Mouse (Mus musculus) embryonic facial prominence, embryonic 12.5 days (tissue): ENCODE data around the gene Ftsj3. TPM values are rescaled to one million over a fixed set of nuclear protein-coding genes. Genes with fewer than 3 reads are reported as not detected.
"Not testable (repeated sequence)": the region's sequence is repeated elsewhere in the genome, so short reads cannot be mapped to it uniquely, and the experiment has no call there.

Source experiments
- ATAC-seq: fragments of 200-750 bp; cut with Nextera tagmentation; 2 replicates; pipeline ENCODE4 v1.8.0; 2017; ENCODE audit not compliant: insufficient number of reproducible peaks, insufficient read depth, low FRiP score, low TSS enrichment
- H3K27ac ChIP-seq: fragments of 300-500 bp; sonication (generic); 2 replicates; pipeline ENCODE4 v1.5.1; 2016; ENCODE audit warnings: mild to moderate bottlenecking
- H3K27me3 ChIP-seq: fragments of 300-500 bp; sonication (generic); 2 replicates; pipeline ENCODE4 v1.6.1; 2016; ENCODE audit warnings: mild to moderate bottlenecking, moderate library complexity
- H3K36me3 ChIP-seq: fragments of 300-500 bp; sonication (generic); 2 replicates; pipeline ENCODE4 v1.6.1; 2016; ENCODE audit warnings: mild to moderate bottlenecking
- H3K4me1 ChIP-seq: fragments of 300-500 bp; sonication (generic); 2 replicates; pipeline ENCODE4 v1.6.1; 2016
- H3K4me2 ChIP-seq: fragments of 300-500 bp; sonication (generic); replicated peaks from 2 replicates; pipeline ENCODE4 v1.6.1; 2016; ENCODE audit warnings: mild to moderate bottlenecking, moderate library complexity
- H3K4me3 ChIP-seq: fragments of 300-500 bp; sonication (generic); 2 replicates; pipeline ENCODE4 v1.5.1; 2016; ENCODE audit warnings: mild to moderate bottlenecking
- H3K9ac ChIP-seq: fragments of 300-500 bp; sonication (generic); 2 replicates; pipeline ENCODE4 v1.6.1; 2016; ENCODE audit warnings: mild to moderate bottlenecking, moderate library complexity
- H3K9me3 ChIP-seq: fragments of 300-500 bp; sonication (generic); 2 replicates; pipeline ENCODE4 v1.6.1; 2016; ENCODE audit warnings: mild to moderate bottlenecking, moderate library complexity
- WGBS: fragments of 180-500 bp; shearing (Covaris S2); methylation state at CpG from one replicate; pipeline ENCODE4 v1.1.7; 2016; 5-methylcytosine and 5-hydroxymethylcytosine counted together
- polyA plus RNA-seq: library from polyadenylated mRNA; unstranded; fragments of >200 nt; fragmentation: Nextera tagmentation; extraction: Ambion mirVana; gene quantifications from 2 replicates; pipeline ENCODE4 v1.2.1, GENCODE M21; 2016

The Ftsj3 gene
- polyA plus RNA-seq, 1 experiment from 2014 or later: 67.0 TPM

- H3K36me3 ChIP-seq: peaks cover 11% of the 10 kb centered on the region
- no peak overlapping the region for H3K4me2 ChIP-seq
- no peak overlapping the region for H3K27ac ChIP-seq
- no peaks in the 10 kb centered on the region for H3K27me3 ChIP-seq
- ATAC-seq: no peak
- no peak overlapping the region for H3K9ac ChIP-seq
- H3K4me3 ChIP-seq: no peak overlapping the region
- WGBS: 89% methylated on average over 3 of the region's 3 CpGs
- H3K4me1 ChIP-seq: peaks cover 12% of the 10 kb centered on the region
- no peaks in the 10 kb centered on the region for H3K9me3 ChIP-seq
Measured at GRCm38 (mm10) chr11:106220603-106221002, 35.3 kb downstream of the Ftsj3 start.

DNA sequence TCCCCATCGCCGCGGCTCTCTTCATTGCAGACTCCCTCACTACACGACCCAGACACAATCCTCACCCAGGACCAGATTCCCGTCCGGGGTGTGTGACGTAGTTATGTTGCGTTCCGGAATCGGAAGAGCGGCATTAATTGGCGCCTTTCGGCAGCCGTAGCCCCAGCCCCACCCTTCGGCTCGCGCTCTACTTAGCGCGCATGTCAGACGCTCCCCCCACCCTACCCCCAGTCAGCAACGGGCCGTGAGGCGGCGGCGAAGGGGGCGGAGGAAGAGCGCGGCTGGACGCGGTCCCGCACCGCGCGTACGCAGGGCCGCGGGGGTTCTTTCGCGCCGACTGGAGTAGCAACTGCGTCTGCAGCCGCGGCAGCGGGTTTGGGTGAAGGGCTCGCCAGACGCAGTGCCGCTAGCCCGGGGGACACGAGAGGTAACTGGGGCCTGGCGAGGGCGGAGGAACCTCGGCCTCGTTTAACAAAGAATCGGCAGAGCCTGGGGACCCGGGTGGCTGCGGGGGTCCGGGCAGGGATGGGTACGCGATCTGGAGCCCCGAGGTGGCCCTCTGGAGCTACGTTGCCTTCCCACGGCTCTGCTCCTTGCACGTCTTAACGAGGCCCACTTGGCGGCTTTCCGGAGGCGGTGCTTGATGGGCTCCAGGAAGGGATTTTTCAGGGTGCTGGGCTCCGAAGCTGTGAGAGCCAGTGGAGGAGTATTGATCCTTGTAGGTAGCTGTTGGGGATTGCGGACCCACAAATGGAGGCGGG, 39.0 kb downstream of the Ftsj3 start, which contains the start of gene Ddx42:
Ddx42 (plus strand) TSS at position 197 of the 761 bp plus-strand sequence.
- peak within 1 kb of the TSS; percentile 95 for H3K27ac ChIP-seq
- peak within 1 kb of the TSS; percentile 75 for H3K4me2 ChIP-seq
- no peaks in the 10 kb centered on the region for H3K9me3 ChIP-seq
- H3K4me1 ChIP-seq: peaks cover 22% of the 10 kb centered on the region
- H3K9ac ChIP-seq: peak within 1 kb of the TSS; percentile 89
- no peaks in the 10 kb centered on the region for H3K27me3 ChIP-seq
- H3K36me3 ChIP-seq: peaks cover 16% of the 10 kb centered on the region; the same call in 1 of the 2 replicates
- WGBS: under 1% methylated on average over 70 of the region's 70 CpGs
- peak within 1 kb of the TSS; percentile 85 for H3K4me3 ChIP-seq
- peak; percentile 91 for ATAC-seq

GRCm38 (mm10) chr11:106215927-106216729, 39.8 kb downstream of the Ftsj3 start, which contains the start of gene Ccdc47:
Ccdc47 (minus strand) TSS chr11:106216344.
- Histone ChIP-seq H3K36me3 (peaks cover 24% of the 10 kb centered on the region), H3K9me3 (no peaks in the 10 kb centered on the region), H3K4me3 (peak within 1 kb of the TSS; percentile 85), H3K9ac (peak within 1 kb of the TSS; percentile 89), H3K4me1 (peaks cover 22% of the 10 kb centered on the region), H3K4me2 (peak within 1 kb of the TSS; percentile 75), H3K27ac (peak within 1 kb of the TSS; percentile 95), H3K27me3 (no peaks in the 10 kb centered on the region)
- ATAC-seq: peak; percentile 99
- under 1% methylated on average over 46 of the region's 46 CpGs for WGBS

- Histone ChIP-seq H3K4me1 (peaks cover 22% of the 10 kb centered on the region), H3K9ac (peak overlapping the region; percentile 89), H3K9me3 (no peaks in the 10 kb centered on the region), H3K36me3 (peaks cover 28% of the 10 kb centered on the region), H3K4me3 (peak overlapping the region; percentile 85), H3K27me3 (no peaks in the 10 kb centered on the region), H3K27ac (no peak overlapping the region), H3K4me2 (peak overlapping the region; percentile 75)
- WGBS: 34% methylated on average over 7 of the region's 7 CpGs
- ATAC-seq: no peak
Measured at GRCm38 (mm10) chr11:106215450-106215859, 40.4 kb downstream of the Ftsj3 start.

- peak overlapping the region; percentile 75 for H3K4me2 ChIP-seq
- no peak for ATAC-seq
- H3K4me3 ChIP-seq: peak overlapping the region; percentile 85
- H3K36me3 ChIP-seq: peaks cover 34% of the 10 kb centered on the region
- no peak overlapping the region for H3K27ac ChIP-seq
- H3K4me1 ChIP-seq: peaks cover 22% of the 10 kb centered on the region
- H3K27me3 ChIP-seq: no peaks in the 10 kb centered on the region
- WGBS: 87% methylated on average over 5 of the region's 5 CpGs
- no peaks in the 10 kb centered on the region for H3K9me3 ChIP-seq
- no peak overlapping the region for H3K9ac ChIP-seq
Measured at GRCm38 (mm10) chr11:106214856-106215255, 41.0 kb downstream of the Ftsj3 start.

GRCm38 (mm10) chr11:106212771-106213170, 43.1 kb downstream of the Ftsj3 start:
- WGBS: 90% methylated on average over 8 of the region's 8 CpGs
- ATAC-seq: no peak
- Histone ChIP-seq H3K9me3 (no peaks in the 10 kb centered on the region), H3K4me1 (peaks cover 12% of the 10 kb centered on the region), H3K4me3 (no peak overlapping the region), H3K9ac (no peak overlapping the region), H3K36me3 (peaks cover 51% of the 10 kb centered on the region), H3K27me3 (no peaks in the 10 kb centered on the region), H3K27ac (no peak overlapping the region), H3K4me2 (no peak overlapping the region)

GRCm38 (mm10) chr11:106202123-106202465, 53.8 kb downstream of the Ftsj3 start, which contains the start of gene Strada:
Strada (minus strand) TSS chr11:106202168.
- peaks cover 70% of the 10 kb centered on the region for H3K36me3 ChIP-seq
- no peak for ATAC-seq
- no peak within 1 kb of the TSS for H3K4me2 ChIP-seq
- 89% methylated on average over 5 of the region's 5 CpGs for WGBS
- no peaks in the 10 kb centered on the region for H3K27me3 ChIP-seq
- no peak within 1 kb of the TSS for H3K4me3 ChIP-seq
- no peaks in the 10 kb centered on the region for H3K4me1 ChIP-seq
- H3K9me3 ChIP-seq: no peaks in the 10 kb centered on the region
- H3K9ac ChIP-seq: no peak within 1 kb of the TSS
- no peak within 1 kb of the TSS for H3K27ac ChIP-seq

- H3K27me3 ChIP-seq: no peaks in the 10 kb centered on the region
- H3K9me3 ChIP-seq: no peaks in the 10 kb centered on the region
- H3K4me3 ChIP-seq: no peak overlapping the region
- H3K4me2 ChIP-seq: no peak overlapping the region
- WGBS: 94% methylated on average over 19 of the region's 19 CpGs
- ATAC-seq: no peak
- no peak overlapping the region for H3K9ac ChIP-seq
- no peak overlapping the region for H3K27ac ChIP-seq
- no peaks in the 10 kb centered on the region for H3K4me1 ChIP-seq
- peaks cover 68% of the 10 kb centered on the region for H3K36me3 ChIP-seq
Measured at GRCm38 (mm10) chr11:106201337-106202122, 54.3 kb downstream of the Ftsj3 start.

DNA sequence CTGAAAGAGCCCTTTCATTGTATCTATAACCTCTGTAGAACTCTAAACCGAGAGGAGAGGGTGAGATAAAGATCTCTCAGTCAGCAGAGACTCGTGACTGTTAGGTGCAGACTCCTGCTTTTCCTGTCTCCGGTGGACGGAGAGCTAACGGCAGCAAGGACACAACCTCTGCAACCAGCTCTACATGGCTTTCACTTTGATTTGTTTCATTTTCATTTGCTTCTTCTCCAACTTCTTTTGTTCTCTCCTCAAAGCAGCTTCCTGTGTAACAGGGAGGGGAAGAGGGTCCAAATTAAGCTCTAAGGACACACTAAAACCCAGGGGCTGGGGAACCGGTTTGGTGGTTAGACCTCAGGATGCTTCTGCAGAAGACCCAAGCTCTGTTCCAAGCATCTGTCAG, 55.1 kb downstream of the Ftsj3 start:
- Histone ChIP-seq H3K4me1 (no peaks in the 10 kb centered on the region), H3K9ac (no peak overlapping the region), H3K36me3 (peaks cover 66% of the 10 kb centered on the region), H3K4me3 (no peak overlapping the region), H3K9me3 (no peaks in the 10 kb centered on the region), H3K27ac (no peak overlapping the region), H3K27me3 (no peaks in the 10 kb centered on the region), H3K4me2 (no peak overlapping the region)
- ATAC-seq: no peak
- WGBS: 75% methylated on average over 6 of the region's 6 CpGs

- WGBS: 93% methylated on average over 7 of the region's 7 CpGs
- H3K9ac ChIP-seq, H3K9me3 ChIP-seq, H3K4me3 ChIP-seq, ATAC-seq, H3K4me2 ChIP-seq, H3K27ac ChIP-seq, H3K4me1 ChIP-seq, H3K27me3 ChIP-seq: not testable (repeated sequence)
- H3K36me3 ChIP-seq: peaks cover 59% of the 10 kb centered on the region
Measured at GRCm38 (mm10) chr11:106199997-106200396, 55.9 kb downstream of the Ftsj3 start.
